Mouse (Mus musculus) brain, adult 2 months (tissue): ENCODE data around the gene Vmn1r199.
A peak's percentile ranks its signal among the peaks of the same experiment; 100 is the strongest.

ENCODE experiments used
- DNase-seq: peaks from one replicate; pipeline ENCODE4 v3.0.0; 2011; ENCODE audit warnings: low read depth, low spot score

Gene Vmn1r199

DNA sequence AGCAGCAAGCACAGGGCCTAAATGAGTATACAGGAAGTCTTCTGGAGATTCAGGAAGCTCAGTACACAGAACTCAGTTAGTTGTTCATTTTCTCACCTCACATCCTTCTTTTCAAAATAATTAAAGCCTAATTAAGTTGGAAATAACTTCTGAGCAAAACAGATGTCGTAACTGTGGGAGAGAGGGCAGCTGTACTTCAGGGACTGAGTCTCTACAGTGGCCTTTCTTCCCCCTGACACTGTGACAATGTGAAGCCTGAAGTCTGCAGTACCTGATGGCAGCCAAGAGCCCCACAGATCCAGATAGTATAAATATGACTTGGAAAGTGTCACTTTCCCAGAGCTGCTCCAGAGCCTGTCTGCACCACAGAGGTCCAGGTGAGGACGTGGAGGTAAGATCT, at the start of gene Vmn1r199:
Gene Vmn1r199 (plus strand): TSS at position 301 of the 400 bp plus-strand sequence.
- DNase-seq = no peak

GRCm38 (mm10) chr13:22333269-22333668, 46.3 kb upstream of the Vmn1r199 start:
- no peak for DNase-seq

DNA sequence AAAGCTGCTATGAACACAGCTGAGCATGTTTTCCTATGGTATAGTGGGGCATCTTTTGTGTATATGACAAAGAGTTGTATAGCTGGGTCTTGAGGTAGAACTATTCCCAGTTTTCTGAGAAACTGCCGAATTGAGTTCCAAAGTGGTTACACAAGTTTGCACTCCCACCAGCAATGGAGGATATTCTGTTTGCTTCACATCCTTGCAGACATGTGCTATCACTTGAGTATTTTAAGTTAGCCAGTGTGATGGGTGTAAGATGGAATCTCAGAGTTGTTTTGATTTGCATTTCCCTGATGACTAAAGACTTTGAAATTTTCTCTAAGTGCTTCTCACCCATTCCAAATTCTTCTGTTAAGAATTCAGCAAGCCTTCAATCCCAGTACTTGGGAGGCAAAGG, 44.1 kb upstream of the Vmn1r199 start:
- peak; percentile 16 for DNase-seq

DNA sequence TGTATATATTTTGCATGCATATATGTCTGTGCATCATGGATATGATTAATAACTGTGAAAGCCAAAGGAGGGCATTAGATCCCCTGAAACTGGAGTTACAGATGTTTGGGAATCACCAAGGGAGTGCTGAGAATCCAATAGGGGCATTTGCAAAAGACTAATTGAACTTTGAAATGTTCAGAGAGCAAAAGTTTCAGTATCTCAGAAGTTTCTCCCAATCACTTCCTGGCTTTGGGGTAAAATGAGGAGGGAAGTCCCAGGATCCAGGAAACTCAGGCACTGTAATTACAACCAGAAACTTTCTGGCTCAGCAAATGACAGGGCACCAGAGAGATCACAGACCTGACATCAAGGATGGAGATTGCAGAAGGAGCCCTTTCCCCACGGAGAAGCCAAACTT, 29.6 kb upstream of the Vmn1r199 start, which contains the start of gene Vmn1r198:
Gene Vmn1r198 (plus strand): TSS at position 301 of the 400 bp plus-strand sequence.
- DNase-seq = no peak

DNA sequence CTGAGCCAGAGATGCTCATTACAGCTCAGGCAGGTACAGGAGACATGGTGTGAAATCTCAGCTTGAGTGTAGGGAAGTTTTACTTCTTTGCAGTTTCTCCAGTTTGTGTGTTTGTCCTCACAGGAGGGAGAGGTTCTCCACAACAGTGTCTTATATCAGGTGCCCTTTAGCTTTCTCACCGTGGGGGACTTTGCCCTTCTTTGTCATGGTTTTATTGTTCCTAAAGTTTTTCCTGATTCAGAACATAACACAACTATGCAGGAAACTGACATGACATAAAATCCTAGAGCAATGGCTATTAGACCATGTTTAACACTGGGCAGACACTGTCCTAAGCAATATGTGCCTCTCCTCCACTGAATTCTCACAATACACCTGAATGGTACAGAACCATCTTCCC, 28.8 kb upstream of the Vmn1r199 start:
- no peak for DNase-seq

- peak; percentile 80 for DNase-seq
Observed at GRCm38 (mm10) chr13:22381128-22381527, 1.5 kb downstream of the Vmn1r199 start.

DNA sequence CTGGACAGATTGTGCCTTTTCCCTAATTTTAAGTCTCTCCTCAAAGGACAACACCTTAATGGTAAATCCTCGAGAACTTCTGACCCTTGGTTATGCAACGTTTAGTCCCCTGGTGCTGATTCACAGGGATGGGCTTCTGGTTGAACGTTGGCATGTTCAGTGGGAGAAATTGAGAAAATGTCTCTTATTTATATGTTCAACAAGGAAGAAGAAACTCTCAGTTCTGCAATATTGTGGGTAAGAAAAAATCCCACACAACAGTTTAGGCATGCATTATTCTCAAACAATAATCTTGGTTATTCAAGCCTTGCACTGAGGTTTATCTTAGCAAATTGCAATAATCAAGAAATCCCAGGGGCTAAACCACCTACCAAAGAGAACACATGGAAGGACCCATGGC, 3.8 kb downstream of the Vmn1r199 start:
- no peak for DNase-seq

DNA sequence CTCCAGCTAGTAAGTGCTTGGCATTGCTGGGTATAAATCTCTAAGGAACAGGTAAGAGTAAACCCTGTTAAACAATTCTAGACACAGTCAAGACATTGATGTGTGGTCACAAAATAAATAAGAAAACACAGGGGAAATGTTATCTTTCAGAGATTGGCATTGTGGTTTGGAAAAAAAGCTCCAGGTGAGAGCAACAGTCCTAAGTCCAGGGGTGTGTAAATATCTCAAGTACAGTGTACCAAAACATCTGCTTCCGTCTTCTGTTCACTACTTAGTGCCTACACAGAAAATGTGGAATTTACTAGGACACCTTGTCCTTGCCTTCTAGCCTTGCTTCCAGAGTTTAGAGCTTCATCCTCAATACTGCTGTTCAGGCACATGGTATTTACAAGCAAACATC, 7.4 kb downstream of the Vmn1r199 start:
- no peak for DNase-seq

DNA sequence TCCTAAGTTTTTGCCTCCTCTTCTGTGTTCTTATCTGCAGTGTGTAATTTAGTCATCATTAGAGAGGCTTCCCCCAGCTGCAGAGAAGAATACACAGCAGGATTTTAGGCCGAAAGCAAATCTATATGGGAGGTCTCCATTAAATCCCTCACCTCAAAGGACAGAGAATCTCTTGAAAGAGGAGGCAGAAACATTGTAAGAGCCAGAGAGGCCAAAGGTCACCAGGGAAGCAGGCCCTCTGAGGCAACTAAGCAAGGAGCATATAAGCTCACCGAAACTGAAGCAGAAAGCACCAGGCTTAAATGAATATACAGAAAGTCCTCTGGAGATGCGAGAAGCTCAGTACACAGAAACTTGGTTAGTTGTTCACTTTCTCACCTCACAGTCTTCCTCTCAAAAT, 10.5 kb downstream of the Vmn1r199 start, which contains the start of gene Vmn1r200:
Gene Vmn1r200 (plus strand): TSS at position 301 of the 400 bp plus-strand sequence.
- DNase-seq = no peak

- DNase-seq = peak; percentile 30
Observed at GRCm38 (mm10) chr13:22402978-22403377, 23.4 kb downstream of the Vmn1r199 start.
